Mouse (Mus musculus) neural tube, embryonic 12.5 days (tissue): Measurements from ENCODE around the gene Ubl4a. TPM values are rescaled to one million over a fixed set of nuclear protein-coding genes. Genes with fewer than 3 reads are reported as not detected.

Experiments
- ATAC-seq: fragments of 200-750 bp; cut with Nextera tagmentation; 2 replicates; pipeline ENCODE4 v1.8.0; 2017; ENCODE audit warnings: low read depth, mild to moderate bottlenecking, moderate TSS enrichment, moderate library complexity; ENCODE audit not compliant: low FRiP score
- H3K27ac ChIP-seq: fragments of 300-500 bp; sonication (generic); 2 replicates; pipeline ENCODE4 v1.5.1; 2016
- H3K27me3 ChIP-seq: fragments of 300-500 bp; sonication (generic); replicated peaks from 2 replicates; pipeline ENCODE4 v1.6.1; 2016; ENCODE audit warnings: mild to moderate bottlenecking
- H3K36me3 ChIP-seq: fragments of 300-500 bp; sonication (generic); 2 replicates; pipeline ENCODE4 v1.6.1; 2016; ENCODE audit warnings: mild to moderate bottlenecking
- H3K4me1 ChIP-seq: fragments of 300-500 bp; sonication (generic); 2 replicates; pipeline ENCODE4 v1.6.1; 2016
- H3K4me2 ChIP-seq: fragments of 300-500 bp; sonication (generic); replicated peaks from 2 replicates; pipeline ENCODE4 v1.6.1; 2016; ENCODE audit warnings: mild to moderate bottlenecking
- H3K4me3 ChIP-seq: fragments of 300-500 bp; sonication (generic); 2 replicates; pipeline ENCODE4 v1.5.1; 2016
- H3K9ac ChIP-seq: fragments of 300-500 bp; sonication (generic); 2 replicates; pipeline ENCODE4 v1.6.1; 2016; ENCODE audit warnings: mild to moderate bottlenecking
- H3K9me3 ChIP-seq: fragments of 300-500 bp; sonication (generic); 2 replicates; pipeline ENCODE4 v1.6.1; 2016; ENCODE audit warnings: mild to moderate bottlenecking
- WGBS: fragments of 180-500 bp; shearing (Covaris S2); methylation state at CpG from one replicate; pipeline ENCODE4 v1.1.7; 2016; 5-methylcytosine and 5-hydroxymethylcytosine counted together
- microRNA-seq: library from miRNA; unstranded; fragments of <30 nt; microRNA quantifications from one replicate; pipeline ENCODE4, GENCODE M21; 2017
- polyA plus RNA-seq: library from polyadenylated mRNA; unstranded; fragments of >200 nt; fragmentation: Nextera tagmentation; extraction: Ambion mirVana; gene quantifications from 2 replicates; pipeline ENCODE4 v1.2.1, GENCODE M21; 2016

Ubl4a gene
- polyA plus RNA-seq, 1 experiment from 2014 or later: 63.7 TPM

DNA sequence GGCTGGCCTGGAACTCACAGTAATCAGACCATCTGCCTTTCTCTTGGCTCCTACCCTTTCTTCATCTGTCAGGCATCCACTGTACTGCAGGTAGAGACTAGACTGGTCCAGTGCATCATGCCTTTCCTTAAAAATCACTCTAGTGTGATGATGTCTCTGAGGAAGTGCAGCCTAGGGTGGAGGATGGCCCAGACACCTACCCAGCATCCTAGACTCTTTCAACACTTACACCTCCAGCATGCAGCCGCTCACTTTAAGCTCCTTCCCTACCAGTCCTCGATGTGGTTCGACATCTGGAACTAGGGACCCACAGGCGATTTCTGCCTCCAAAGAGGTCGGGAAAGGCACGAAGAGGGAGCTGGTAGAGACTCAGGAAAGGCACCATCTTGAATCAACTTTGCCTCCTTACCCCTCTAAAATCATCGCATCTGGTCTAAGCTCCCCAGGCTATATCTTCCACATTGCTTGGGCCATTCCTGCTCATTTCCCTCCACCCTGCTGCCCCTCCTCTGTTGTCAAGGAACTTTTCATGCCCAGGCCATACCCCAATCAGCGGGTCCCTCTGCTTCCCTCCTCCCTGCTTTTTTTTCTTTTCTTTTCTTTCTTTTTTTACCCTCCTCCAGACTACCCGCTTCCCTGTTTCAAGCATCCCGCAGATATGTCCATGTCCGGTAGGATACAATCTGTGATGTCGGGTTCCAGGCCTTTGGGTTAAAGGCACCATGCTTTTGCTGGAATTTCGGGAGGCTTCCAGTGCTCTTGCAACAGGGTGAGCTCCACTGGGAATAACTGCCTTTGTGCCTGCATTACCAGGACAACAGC, 20.2 kb downstream of the Ubl4a start:
- Histone ChIP-seq H3K4me1 (no peaks in the 10 kb centered on the region), H3K27me3 (no peaks in the 10 kb centered on the region), H3K27ac (no peak overlapping the region), H3K4me3 (peak overlapping the region; percentile 39), H3K9ac (peak overlapping the region; percentile 55), H3K9me3 (no peaks in the 10 kb centered on the region), H3K36me3 (no peaks in the 10 kb centered on the region), H3K4me2 (peak overlapping the region; percentile 63)
- ATAC-seq: peak; percentile 66
- WGBS: 27% methylated on average over 13 of the region's 13 CpGs

DNA sequence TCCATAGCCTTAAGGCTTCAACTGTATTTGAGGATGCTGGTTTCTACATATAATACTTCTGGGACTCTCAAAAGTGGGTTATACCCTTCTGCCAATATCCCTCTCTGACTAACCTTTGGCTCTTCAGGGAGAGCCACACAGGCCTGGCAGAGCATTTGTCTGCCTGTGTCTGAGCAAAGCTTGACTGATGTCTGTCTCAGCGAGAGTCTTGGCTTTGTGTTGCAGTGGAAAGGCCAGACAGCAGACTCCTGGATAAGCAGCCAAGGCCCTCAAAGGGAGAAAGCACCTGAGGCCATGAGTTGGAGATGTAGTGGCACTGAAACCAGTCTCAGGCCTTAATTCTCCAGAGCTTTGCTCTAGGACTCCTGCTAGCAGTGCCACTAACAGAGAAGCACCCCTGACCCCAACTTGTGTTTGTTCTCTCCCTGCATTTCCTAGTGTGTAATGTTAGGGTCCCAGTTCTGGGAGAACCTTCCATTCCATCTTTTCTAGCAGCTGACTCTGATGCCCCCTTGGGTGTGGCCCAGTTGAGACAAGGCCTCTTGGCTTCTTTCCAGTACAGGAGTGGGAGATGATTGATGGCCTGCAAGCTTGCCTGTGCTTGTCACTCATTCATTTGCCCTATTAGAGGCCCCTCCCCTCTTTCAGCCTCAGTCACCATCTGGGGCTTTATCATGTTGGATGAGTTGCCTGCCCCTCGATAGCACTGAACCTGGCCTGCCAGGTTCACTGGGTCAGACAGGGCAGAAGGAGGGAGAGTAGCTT, 42.7 kb downstream of the Ubl4a start:
- H3K27me3 ChIP-seq: no peaks in the 10 kb centered on the region
- H3K9ac ChIP-seq: peak overlapping the region; percentile 64
- peak overlapping the region; percentile 64 for H3K4me2 ChIP-seq
- H3K9me3 ChIP-seq: no peaks in the 10 kb centered on the region
- 44% methylated on average over 2 of the region's 2 CpGs for WGBS
- no peak overlapping the region; the same call in 1 of the 2 replicates for H3K27ac ChIP-seq
- peaks cover 25% of the 10 kb centered on the region for H3K36me3 ChIP-seq
- peaks cover 22% of the 10 kb centered on the region for H3K4me1 ChIP-seq
- peak overlapping the region; percentile 53 for H3K4me3 ChIP-seq
- ATAC-seq: no peak

DNA sequence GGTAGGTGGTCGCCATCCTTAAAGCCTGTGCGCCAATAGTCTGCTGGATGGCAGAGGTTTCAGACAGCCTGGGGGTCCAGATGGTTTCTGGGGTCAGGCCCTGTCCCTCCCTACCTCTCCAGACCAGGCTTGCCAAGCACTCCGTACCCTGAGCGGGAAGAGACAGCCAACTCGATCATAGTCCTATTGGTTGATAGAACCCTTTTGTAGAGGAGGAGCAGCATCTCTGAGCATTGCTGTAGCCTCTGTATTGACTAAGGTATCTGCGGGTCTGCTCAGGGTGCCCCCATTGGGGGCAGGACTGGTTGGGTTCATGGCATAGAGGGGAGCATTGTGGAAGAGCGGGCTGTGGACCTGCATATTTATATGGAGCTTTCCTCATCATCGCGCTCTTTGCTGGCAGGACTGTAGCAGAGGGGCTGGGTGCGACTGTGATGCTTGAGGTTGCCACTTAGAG, 43.8 kb downstream of the Ubl4a start:
- peak; percentile 57 for ATAC-seq
- WGBS: 26% methylated on average over 10 of the region's 10 CpGs
- H3K36me3 ChIP-seq: peaks cover 18% of the 10 kb centered on the region
- H3K9me3 ChIP-seq: no peaks in the 10 kb centered on the region
- no peaks in the 10 kb centered on the region for H3K27me3 ChIP-seq
- H3K4me1 ChIP-seq: peaks cover 22% of the 10 kb centered on the region
- peak overlapping the region; percentile 64 for H3K9ac ChIP-seq
- H3K27ac ChIP-seq: no peak overlapping the region
- H3K4me2 ChIP-seq: peak overlapping the region; percentile 64
- H3K4me3 ChIP-seq: peak overlapping the region; percentile 53

DNA sequence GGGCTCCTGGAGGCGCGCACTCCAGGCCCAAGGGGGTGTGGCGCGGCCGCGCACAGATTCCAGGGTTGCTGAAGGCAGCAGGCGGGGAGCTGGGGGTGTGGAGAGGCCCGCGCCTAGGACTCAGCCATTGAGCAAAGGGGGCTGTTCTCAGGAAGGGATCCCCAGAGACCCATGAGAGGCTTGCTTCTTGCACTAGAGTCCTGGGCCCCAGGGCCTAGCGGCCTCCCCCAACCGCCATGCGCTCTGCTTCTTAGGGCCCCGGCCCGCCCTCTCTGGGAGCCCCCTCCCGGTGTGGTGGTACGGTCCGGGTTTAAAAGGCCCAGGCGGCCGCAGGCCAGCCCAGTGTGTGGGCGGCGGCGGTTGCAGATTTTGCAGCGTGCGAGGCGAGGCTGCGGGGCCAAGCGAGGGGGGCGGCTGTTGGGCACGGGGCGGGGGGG, 44.3 kb downstream of the Ubl4a start, which contains the start of gene Plxna3:
TSS of gene Plxna3 (plus strand) at position 342 of the 437 bp plus-strand sequence.
- peak; percentile 95 for ATAC-seq
- Histone ChIP-seq H3K4me3 (peak within 1 kb of the TSS; percentile 53), H3K27ac (no peak within 1 kb of the TSS; the same call in 1 of the 2 replicates), H3K36me3 (peaks cover 13% of the 10 kb centered on the region; the same call in 1 of the 2 replicates), H3K4me2 (peak within 1 kb of the TSS; percentile 64), H3K27me3 (no peaks in the 10 kb centered on the region), H3K4me1 (peaks cover 22% of the 10 kb centered on the region), H3K9ac (peak within 1 kb of the TSS; percentile 64), H3K9me3 (no peaks in the 10 kb centered on the region)
- WGBS: 10% methylated on average over 21 of the region's 30 CpGs

Small RNAs within 50 kb of the gene (microRNA-seq; reads per million reads assigned to microRNA genes)
- not detected for gene Mir7092

Other genes with a start within 250 kb of the Ubl4a start
- gene Opn1mw, start 245.8 kb downstream of the Ubl4a start, polyA plus RNA-seq: not detected in 2 replicates
- gene Mecp2, start 237.9 kb downstream of the Ubl4a start, polyA plus RNA-seq: 14.4 and 14.5 TPM in 2 replicates
- gene Tex28, start 205.4 kb downstream of the Ubl4a start, polyA plus RNA-seq: not detected in 2 replicates
- 0.10 TPM in 1 of 2 replicates, not detected in the other for gene Tktl1, start 196.0 kb downstream of the Ubl4a start, polyA plus RNA-seq
- 158 and 170 TPM in 2 replicates for gene Flna, start 123.4 kb downstream of the Ubl4a start, polyA plus RNA-seq
- 16.5 and 18.2 TPM in 2 replicates for gene Emd, start 118.5 kb downstream of the Ubl4a start, polyA plus RNA-seq
- 527 and 575 TPM in 2 replicates for gene Rpl10, start 102.4 kb downstream of the Ubl4a start, polyA plus RNA-seq
- gene Taz, start 91.3 kb downstream of the Ubl4a start, polyA plus RNA-seq: 86.7 and 93.3 TPM in 2 replicates
- 3.9 and 5.7 TPM in 2 replicates for gene Dnase1l1, start 90.9 kb downstream of the Ubl4a start, polyA plus RNA-seq
- 151 and 161 TPM in 2 replicates for gene Atp6ap1, start 76.1 kb downstream of the Ubl4a start, polyA plus RNA-seq
- 706 and 748 TPM in 2 replicates for gene Gdi1, start 68.2 kb downstream of the Ubl4a start, polyA plus RNA-seq
- 54.5 and 64.5 TPM in 2 replicates for gene Fam50a, start 60.2 kb downstream of the Ubl4a start, polyA plus RNA-seq
- 47.0 and 54.6 TPM in 2 replicates for gene Plxna3, start 44.2 kb downstream of the Ubl4a start, polyA plus RNA-seq
- gene Lage3, start 19.6 kb downstream of the Ubl4a start, polyA plus RNA-seq: 83.2 and 89.6 TPM in 2 replicates
- 8.3 and 8.4 TPM in 2 replicates for gene Slc10a3, start 131 bp upstream of the Ubl4a start, polyA plus RNA-seq
- 27.3 and 31.5 TPM in 2 replicates for gene Fam3a, start 20.1 kb upstream of the Ubl4a start, polyA plus RNA-seq
- gene Ikbkg, start 20.1 kb upstream of the Ubl4a start, polyA plus RNA-seq: 19.9 and 21.2 TPM in 2 replicates
- 47.6 and 57.4 TPM in 2 replicates for gene G6pdx, start 56.0 kb upstream of the Ubl4a start, polyA plus RNA-seq
- not detected in 2 replicates for gene Gm6880, start 108.2 kb upstream of the Ubl4a start, polyA plus RNA-seq
- not detected in 2 replicates for gene Olfr1326-ps1, start 201.7 kb upstream of the Ubl4a start, polyA plus RNA-seq
- not detected in 2 replicates for gene Olfr1325, start 219.5 kb upstream of the Ubl4a start, polyA plus RNA-seq